Mouse (Mus musculus) mature B cell (primary cell): ENCODE results near the gene Vangl1.

Experiments used
- in situ Hi-C: fragments of 300-500 bp; cut with MboI; formaldehyde crosslinking; loops from 2 replicates; pipeline ENCODE4 v1.14.3; 2019

The Vangl1 gene

GRCm38 (mm10) chr3:102198446-102198845 is 6.0 kb downstream of the Vangl1 start:
- in situ Hi-C loops, result no loop called here

- in situ Hi-C loops, result no loop called here
These were observed 6.7 kb downstream of the Vangl1 start for GRCm38 (mm10) chr3:102197746-102198145.

GRCm38 (mm10) chr3:102197152-102197551 is 7.3 kb downstream of the Vangl1 start:
- in situ Hi-C loops, result no loop called here

GRCm38 (mm10) chr3:102196166-102196565 is 8.3 kb downstream of the Vangl1 start:
- in situ Hi-C loops, result no loop called here

GRCm38 (mm10) chr3:102195762-102196161 is 8.7 kb downstream of the Vangl1 start:
- in situ Hi-C loops, result no loop called here

GRCm38 (mm10) chr3:102194291-102195051 is 10.0 kb downstream of the Vangl1 start:
- in situ Hi-C loops, result no loop called here

GRCm38 (mm10) chr3:102193488-102194290 is 10.8 kb downstream of the Vangl1 start:
- in situ Hi-C loops, result no loop called here

- in situ Hi-C loops, result no loop called here
These were observed 11.9 kb downstream of the Vangl1 start for GRCm38 (mm10) chr3:102192621-102193020.

GRCm38 (mm10) chr3:102191575-102191974 is 12.9 kb downstream of the Vangl1 start:
- in situ Hi-C loops, result no loop called here

- in situ Hi-C loops, result no loop called here
These were observed 13.9 kb downstream of the Vangl1 start for GRCm38 (mm10) chr3:102190642-102191041.

GRCm38 (mm10) chr3:102190015-102190414 is 14.5 kb downstream of the Vangl1 start:
- in situ Hi-C loops, result no loop called here

- in situ Hi-C loops, result no loop called here
These were observed 15.5 kb downstream of the Vangl1 start for GRCm38 (mm10) chr3:102188972-102189371.

GRCm38 (mm10) chr3:102187401-102187800 is 17.1 kb downstream of the Vangl1 start:
- in situ Hi-C loops, result no loop called here

- in situ Hi-C loops, result no loop called here
These were observed 19.8 kb downstream of the Vangl1 start for GRCm38 (mm10) chr3:102184721-102185120.

- in situ Hi-C loops, result no loop called here
These were observed 21.9 kb downstream of the Vangl1 start for GRCm38 (mm10) chr3:102182601-102183000.

- in situ Hi-C loops, result no loop called here
These were observed 23.3 kb downstream of the Vangl1 start for GRCm38 (mm10) chr3:102181191-102181590.

GRCm38 (mm10) chr3:102180746-102181145 is 23.7 kb downstream of the Vangl1 start:
- in situ Hi-C loops, result no loop called here

GRCm38 (mm10) chr3:102179869-102180268 is 24.6 kb downstream of the Vangl1 start:
- in situ Hi-C loops, result no loop called here

- in situ Hi-C loops, result no loop called here
These were observed 26.5 kb downstream of the Vangl1 start for GRCm38 (mm10) chr3:102177837-102178615.

- in situ Hi-C loops, result no loop called here
These were observed 28.4 kb downstream of the Vangl1 start for GRCm38 (mm10) chr3:102176116-102176515.

GRCm38 (mm10) chr3:102175701-102176100 is 28.8 kb downstream of the Vangl1 start:
- in situ Hi-C loops, result no loop called here
